In the genomic region with DNA sequence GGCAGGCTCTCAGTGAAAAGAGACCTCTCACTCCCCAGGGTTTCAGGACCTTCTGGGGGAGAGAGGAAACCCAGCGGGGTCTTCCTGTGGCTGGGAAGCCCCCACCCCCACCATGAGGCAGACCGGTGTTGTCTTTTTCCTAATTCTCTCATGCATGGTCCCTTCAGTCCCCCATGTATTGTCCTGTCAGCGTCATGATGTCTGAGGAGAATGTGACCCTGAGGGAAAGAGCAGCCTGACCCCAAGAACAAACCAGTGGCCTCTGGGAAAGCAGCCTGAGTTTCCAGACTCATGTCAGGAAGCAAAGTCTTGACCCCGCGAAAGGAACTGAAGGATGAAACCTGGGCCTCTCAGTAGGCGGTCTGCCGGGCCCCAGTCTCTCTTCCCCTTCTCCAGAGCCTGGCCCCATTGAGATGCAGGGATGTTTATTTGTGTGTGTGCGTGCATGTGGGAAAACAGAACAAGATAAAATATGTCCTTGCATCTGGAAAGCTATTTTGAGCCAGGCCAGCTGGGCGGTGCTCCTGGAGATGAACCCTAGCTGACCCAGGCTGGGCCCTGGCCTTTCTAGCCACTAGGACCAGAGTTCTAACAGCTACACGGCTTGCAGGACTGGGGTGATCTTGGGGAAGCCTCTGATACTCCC, we compare ENCODE assay signal across 10 mouse cellular contexts.
DNase-seq lines count a peak whose midpoint lies in the region; ATAC-seq lines count a peak whose summit lies in the region.
"Had no signal": no experiment of that assay in that cellular context is flagged by ENCODE, and none has a peak within 500 bp of the region (broad histone marks: within the 10 kb centered on the region; RNA-seq: fewer than 3 reads in every experiment).

No protein-coding gene starts in this region.

- DNase-seq in urinary bladder, postnatal 14 days (ENCODE audit: low spot score), result peak; percentile 42
- no peak for DNase-seq in urinary bladder, adult 2 months (ENCODE audit: low spot score)
- DNase-seq in heart, postnatal 36 days, result peak; percentile 53 to 67
- DNase-seq in liver, embryonic 13.5 days, result no peak
- no peak for DNase-seq in cerebellum, postnatal 36 days
- DNase-seq in midbrain, embryonic 14.5 days, result no peak
- no peak for DNase-seq in thymus, adult 18-20 months

- intact Hi-C loops in heart, postnatal 36 days (cut with DNase I), result no loop called here

- H3K4me3 ChIP-seq in liver, embryonic 13.5 days (replicated peaks), result no peak overlapping the region
- no peak overlapping the region for H3K4me3 ChIP-seq in stomach, embryonic 15.5 days (replicated peaks)
- no peak overlapping the region for H3K4me3 ChIP-seq in midbrain, embryonic 14.5 days (replicated peaks; ENCODE audit: low read depth, low read length)
- H3K4me3 ChIP-seq: embryonic facial prominence, embryonic 13.5 days had no signal

- peak overlapping the region; percentile 65; the same call in 1 of the 2 replicates for H3K27ac ChIP-seq in liver, embryonic 13.5 days
- H3K27ac ChIP-seq in stomach, embryonic 15.5 days, result peak overlapping the region; percentile 76
- no peak overlapping the region for H3K27ac ChIP-seq in midbrain, embryonic 14.5 days (replicated peaks; ENCODE audit: low read depth, low read length)
- H3K27ac ChIP-seq: embryonic facial prominence, embryonic 13.5 days had no signal

- H3K27me3 ChIP-seq in liver, embryonic 13.5 days, result no peaks in the 10 kb centered on the region
- no peaks in the 10 kb centered on the region for H3K27me3 ChIP-seq in stomach, embryonic 15.5 days (replicated peaks)
- no peaks in the 10 kb centered on the region for H3K27me3 ChIP-seq in midbrain, embryonic 14.5 days (ENCODE audit: control insufficient read depth, insufficient read depth, low read length)
- H3K27me3 ChIP-seq: embryonic facial prominence, embryonic 13.5 days had no signal

- peak; percentile 61; the same call in 1 of the 2 replicates for ATAC-seq in liver, embryonic 13.5 days (ENCODE audit: low read depth)
- peak; percentile 44; the same call in 1 of the 2 replicates for ATAC-seq in stomach, embryonic 15.5 days (ENCODE audit: insufficient read depth, low FRiP score, low read depth)
- ATAC-seq in midbrain, embryonic 14.5 days (ENCODE audit: low FRiP score, low TSS enrichment), result no peak

- no peaks in the 10 kb centered on the region for H3K36me3 ChIP-seq in liver, embryonic 13.5 days
- no peaks in the 10 kb centered on the region for H3K36me3 ChIP-seq in stomach, embryonic 15.5 days
- H3K36me3 ChIP-seq in midbrain, embryonic 14.5 days (ENCODE audit: control insufficient read depth, insufficient read depth, low read length), result no peaks in the 10 kb centered on the region
- H3K36me3 ChIP-seq: embryonic facial prominence, embryonic 13.5 days; G1E had no signal

- H3K4me2 ChIP-seq in liver, embryonic 13.5 days, result no peak overlapping the region
- no peak overlapping the region for H3K4me2 ChIP-seq in stomach, embryonic 15.5 days
- no peak overlapping the region for H3K4me2 ChIP-seq in midbrain, embryonic 14.5 days (ENCODE audit: low read length)
- H3K4me2 ChIP-seq: embryonic facial prominence, embryonic 13.5 days had no signal

- peaks cover 15% of the 10 kb centered on the region for H3K4me1 ChIP-seq in liver, embryonic 13.5 days (replicated peaks)
- H3K4me1 ChIP-seq in stomach, embryonic 15.5 days, result 0 out of 2 replicates have a peak, but pooled peaks cover 9% of the 10 kb centered on the region
- H3K4me1 ChIP-seq in midbrain, embryonic 14.5 days (ENCODE audit: control insufficient read depth, insufficient read depth, low read length), result no peaks in the 10 kb centered on the region

- no peaks in the 10 kb centered on the region for H3K9me3 ChIP-seq in liver, embryonic 13.5 days (replicated peaks)
- H3K9me3 ChIP-seq in stomach, embryonic 15.5 days, result no peaks in the 10 kb centered on the region
- H3K9me3 ChIP-seq in midbrain, embryonic 14.5 days (ENCODE audit: control insufficient read depth, low read length), result no peaks in the 10 kb centered on the region
- H3K9me3 ChIP-seq: embryonic facial prominence, embryonic 13.5 days; G1E had no signal

- 33% methylated on average over 10 of the region's 10 CpGs for WGBS in liver, embryonic 13.5 days (ENCODE audit: insufficient replicate concordance)
- WGBS in stomach, embryonic 15.5 days, result 35% methylated on average over 10 of the region's 10 CpGs
- WGBS in midbrain, embryonic 14.5 days, result 37% methylated on average over 10 of the region's 10 CpGs

- H3K9ac ChIP-seq in liver, embryonic 13.5 days, result no peak overlapping the region
- H3K9ac ChIP-seq in stomach, embryonic 15.5 days, result no peak overlapping the region
- H3K9ac ChIP-seq in midbrain, embryonic 14.5 days (replicated peaks; ENCODE audit: low read length), result no peak overlapping the region
- H3K9ac ChIP-seq: embryonic facial prominence, embryonic 13.5 days had no signal

Comparison
In these comparisons a context has a peak if more than half of its experiments do, and no peak if none do; other contexts are left out.
1. DNase-seq: peak in urinary bladder, postnatal 14 days (single experiment) and heart, postnatal 36 days (2 of 2); none in urinary bladder, adult 2 months (single experiment), liver, embryonic 13.5 days (single experiment), cerebellum, postnatal 36 days (0 of 2), midbrain, embryonic 14.5 days (single experiment) and thymus, adult 18-20 months (0 of 2).